Mouse (Mus musculus) large intestine, adult 2 months (tissue): ENCODE results near the gene Slc25a48. TPM values are rescaled to one million over a fixed set of nuclear protein-coding genes. Genes with fewer than 3 reads are reported as not detected.

Source experiments
- DNase-seq: peaks from one replicate; pipeline ENCODE4 v3.0.0-alpha.2; 2012; ENCODE audit warnings: low read depth, low spot score
- WGBS: fragments of 180-500 bp; shearing (Covaris S2); methylation state at CpG from one replicate; pipeline ENCODE4 v1.1.7; 2018; 5-methylcytosine and 5-hydroxymethylcytosine counted together
- polyA plus RNA-seq: library from polyadenylated mRNA; depleted of rRNA; stranded (reverse); fragments of >200 nt; gene quantifications from 2 replicates; pipeline ENCODE4 v1.2.3, GENCODE M21; 2012; rRNA removed

The Slc25a48 gene
- polyA plus RNA-seq, 1 experiment: 21.9 TPM

- no peak for DNase-seq
- 65% methylated on average over 3 of the region's 3 CpGs for WGBS
Measured at GRCm38 (mm10) chr13:56500132-56500531, 62.0 kb downstream of the Slc25a48 start.

- 79% methylated on average over 8 of the region's 8 CpGs for WGBS
- no peak for DNase-seq
Measured at GRCm38 (mm10) chr13:56500636-56501035, 62.5 kb downstream of the Slc25a48 start.

- DNase-seq: no peak
- WGBS: 56% methylated on average over 6 of the region's 6 CpGs
Measured at GRCm38 (mm10) chr13:56501866-56502420, 63.8 kb downstream of the Slc25a48 start.

GRCm38 (mm10) chr13:56506871-56507496, 68.8 kb downstream of the Slc25a48 start:
- WGBS: 68% methylated on average over 6 of the region's 6 CpGs
- no peak for DNase-seq

- no peak for DNase-seq
- 76% methylated on average over 2 of the region's 2 CpGs for WGBS
Measured at GRCm38 (mm10) chr13:56509796-56510195, 71.6 kb downstream of the Slc25a48 start.

- no peak for DNase-seq
Measured at GRCm38 (mm10) chr13:56513595-56513994, 75.4 kb downstream of the Slc25a48 start.

GRCm38 (mm10) chr13:56516311-56516710, 78.2 kb downstream of the Slc25a48 start:
- no peak for DNase-seq
- WGBS: 64% methylated on average over 4 of the region's 4 CpGs

- 52% methylated on average over 7 of the region's 7 CpGs for WGBS
- DNase-seq: no peak
Measured at GRCm38 (mm10) chr13:56516816-56517215, 78.7 kb downstream of the Slc25a48 start.

- 1% methylated on average over 56 of the region's 56 CpGs for WGBS
- peak; percentile 74 for DNase-seq
Measured at GRCm38 (mm10) chr13:56522081-56522820, 84.1 kb downstream of the Slc25a48 start, which contains the start of gene Fbxl21. TSS of gene Fbxl21 (plus strand) at chr13:56522472.

GRCm38 (mm10) chr13:56522821-56523167, 84.6 kb downstream of the Slc25a48 start:
- WGBS: 4% methylated on average over 8 of the region's 8 CpGs
- DNase-seq: no peak

Other genes with a start within 250 kb of the Slc25a48 start
- not detected in 2 replicates for gene Neurog1, start 186.2 kb upstream of the Slc25a48 start, polyA plus RNA-seq
- gene Cxcl14, start 141.8 kb upstream of the Slc25a48 start, polyA plus RNA-seq: 29.8 and 35.6 TPM in 2 replicates
- not detected in 2 replicates for gene Gm3045, start 11.8 kb upstream of the Slc25a48 start, polyA plus RNA-seq
- not detected in 2 replicates for gene Il9, start 43.9 kb downstream of the Slc25a48 start, polyA plus RNA-seq
- gene Fbxl21, start 84.1 kb downstream of the Slc25a48 start, polyA plus RNA-seq: 1.7 TPM in 2 replicates
- 0.74 and 1.7 TPM in 2 replicates for gene Lect2, start 110.1 kb downstream of the Slc25a48 start, polyA plus RNA-seq
- 147 and 219 TPM in 2 replicates for gene Tgfbi, start 171.2 kb downstream of the Slc25a48 start, polyA plus RNA-seq